Mouse (Mus musculus) brown adipose tissue, adult 24 weeks (tissue): ENCODE data around the gene Phldb1. TPM values are rescaled to one million over a fixed set of nuclear protein-coding genes. Genes with fewer than 3 reads are reported as not detected.

ENCODE experiments used
- H3K27ac ChIP-seq: fragments of 200-500 bp; replicated peaks from 2 replicates; pipeline ENCODE4 v1.5.1; 2012; ENCODE audit warnings: low read depth, mild to moderate bottlenecking, low read length
- H3K4me1 ChIP-seq: fragments of 200-500 bp; 2 replicates; pipeline ENCODE4 v1.6.1; 2012; ENCODE audit warnings: low read length, mixed read lengths; ENCODE audit not compliant: control insufficient read depth, insufficient read depth, insufficient read length
- H3K4me3 ChIP-seq: fragments of 200-500 bp; 2 replicates; pipeline ENCODE4 v1.5.1; 2012; ENCODE audit warnings: low read depth, mild to moderate bottlenecking, low read length, moderate library complexity; ENCODE audit not compliant: insufficient read depth
- polyA plus RNA-seq: library from polyadenylated mRNA; stranded (reverse); fragments of >200 nt; gene quantifications from 2 replicates; pipeline ENCODE4 v1.2.4, GENCODE M21; 2012; ENCODE audit not compliant: missing spikeins, insufficient read depth, insufficient read length

Phldb1 gene
- polyA plus RNA-seq, 1 experiment = 27.6 TPM

DNA sequence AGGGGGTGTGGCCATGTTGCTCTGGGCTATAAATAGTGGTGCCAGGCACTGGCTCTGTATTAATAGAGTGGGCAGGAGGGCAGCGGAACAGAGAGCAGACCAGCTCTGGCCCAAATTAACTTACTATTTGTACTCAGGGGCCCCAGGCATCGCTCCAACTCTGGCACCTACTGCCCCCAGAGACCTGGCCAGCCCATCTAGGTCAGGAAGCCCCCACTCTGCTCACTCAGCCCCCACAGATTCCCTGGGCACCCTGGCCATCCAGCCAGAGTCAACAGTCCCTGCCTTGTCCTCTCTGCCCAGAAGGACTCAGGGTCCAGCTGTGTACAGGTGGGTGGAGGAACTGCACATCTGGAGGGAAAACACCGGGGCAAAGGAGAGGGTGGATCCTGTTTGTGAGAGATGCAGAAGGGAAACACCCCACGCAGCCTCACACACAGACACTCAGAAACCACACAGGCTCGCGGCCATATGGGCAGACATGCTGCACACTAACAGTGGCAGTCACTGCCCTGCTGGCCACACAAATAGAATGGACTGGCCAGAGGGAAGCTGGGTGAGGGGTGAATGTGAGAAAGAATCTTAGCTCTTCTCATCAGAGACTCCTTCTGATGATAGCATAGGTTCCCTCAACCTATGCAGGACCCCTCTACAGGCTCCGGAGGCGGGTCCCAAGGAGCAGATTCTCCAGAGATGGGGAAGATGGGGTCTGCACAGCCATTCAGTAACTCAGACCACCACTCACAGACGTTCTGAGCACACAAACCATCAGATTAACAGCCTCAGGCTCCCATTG is 14.4 kb downstream of the Phldb1 start:
- Histone ChIP-seq H3K4me3 (peak overlapping the region; percentile 55), H3K27ac (peak overlapping the region; percentile 32), H3K4me1 (peaks cover 36% of the 10 kb centered on the region)

DNA sequence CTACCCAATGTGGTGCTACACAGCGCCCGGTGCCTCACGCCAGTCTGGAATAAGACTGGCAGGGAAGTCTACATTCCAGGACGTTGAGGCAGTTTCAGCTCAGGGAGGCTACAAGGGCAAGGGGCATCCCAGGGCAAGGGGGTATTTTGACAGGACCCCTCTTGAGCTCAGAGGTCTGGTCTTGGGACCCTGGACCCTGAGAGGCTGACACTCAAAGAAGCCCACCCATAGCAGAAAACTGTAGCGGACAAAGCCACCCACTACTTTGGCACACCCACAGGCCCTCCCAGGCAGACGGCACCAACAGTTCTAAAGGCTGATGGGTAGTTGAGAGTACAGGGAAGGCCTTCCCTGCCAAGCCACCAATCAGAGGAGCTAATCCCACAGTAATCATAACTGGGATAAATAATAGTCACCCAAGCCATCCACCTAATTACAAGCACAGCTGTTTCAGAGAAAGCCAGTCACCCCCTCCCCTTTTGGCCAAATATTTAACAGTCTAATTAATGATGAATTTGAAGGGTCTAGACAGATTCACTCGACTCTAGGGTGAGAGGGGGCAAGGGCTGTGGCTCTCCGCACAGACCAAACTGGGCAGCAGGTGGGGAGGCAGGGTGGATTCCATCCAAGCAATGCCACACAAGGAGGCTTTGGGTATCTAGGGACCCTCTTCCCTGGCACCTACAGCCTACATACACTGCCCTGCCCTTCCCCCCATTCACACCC is 15.2 kb downstream of the Phldb1 start:
- Histone ChIP-seq H3K4me3 (peak overlapping the region; percentile 55), H3K27ac (peak overlapping the region; percentile 62), H3K4me1 (peaks cover 36% of the 10 kb centered on the region)

DNA sequence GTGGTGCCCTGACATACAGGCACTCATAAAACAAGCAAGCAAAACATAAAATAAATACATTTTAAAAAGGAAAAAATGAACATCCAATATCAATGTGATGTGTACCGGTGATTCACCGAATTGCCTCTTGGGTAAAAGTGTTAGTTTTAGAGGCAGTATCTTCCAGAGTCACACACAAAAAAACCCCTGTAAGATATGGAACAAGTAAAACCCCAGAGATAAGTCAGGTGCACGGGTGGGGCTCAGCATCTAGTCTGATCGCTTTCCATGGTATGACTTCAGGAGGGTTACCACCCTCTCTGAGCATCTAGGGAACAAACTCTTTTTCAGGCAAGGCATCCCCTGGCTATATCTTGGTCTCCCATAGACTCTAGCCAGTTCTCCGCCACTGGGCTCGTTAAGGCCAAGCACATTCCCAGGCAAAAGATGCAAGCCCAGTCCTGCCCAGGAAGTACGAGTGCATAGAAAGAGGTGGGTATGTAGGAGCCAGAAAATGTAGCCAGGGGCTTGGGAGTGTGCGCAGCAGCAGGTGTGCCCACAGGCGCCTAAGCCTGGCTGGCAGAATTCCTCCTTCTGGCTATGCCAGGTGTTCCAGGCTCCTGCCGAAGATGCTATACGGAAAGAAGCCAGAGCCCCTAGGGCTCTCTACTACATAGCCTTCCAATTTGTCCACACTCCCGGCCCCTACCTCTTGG is 15.9 kb downstream of the Phldb1 start:
- peaks cover 34% of the 10 kb centered on the region for H3K4me1 ChIP-seq
- peak overlapping the region; percentile 62; the same call in 1 of the 2 replicates for H3K27ac ChIP-seq
- no peak overlapping the region for H3K4me3 ChIP-seq

DNA sequence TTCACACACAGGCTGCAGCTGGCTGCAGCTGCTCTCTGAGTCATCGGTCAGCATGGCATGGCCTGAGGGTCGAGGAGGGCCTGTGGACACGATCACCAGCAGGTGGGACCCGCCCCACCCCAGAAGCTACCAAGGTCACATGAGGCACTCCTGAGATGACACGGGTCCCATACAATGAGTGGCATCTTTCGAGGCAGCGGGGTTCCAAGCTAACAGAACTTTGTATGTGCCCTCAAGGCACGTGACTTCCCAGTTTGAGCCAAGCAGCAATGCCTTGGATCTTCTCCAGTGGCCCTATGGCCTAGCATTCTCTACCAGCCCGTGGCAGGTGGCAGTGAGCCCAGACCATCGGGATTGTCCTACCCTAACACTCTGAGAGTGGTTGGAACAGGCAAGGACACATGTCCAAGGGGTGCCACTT is 17.2 kb downstream of the Phldb1 start:
- Histone ChIP-seq H3K27ac (no peak overlapping the region; the same call in 1 of the 2 replicates), H3K4me1 (peaks cover 22% of the 10 kb centered on the region), H3K4me3 (no peak overlapping the region)

DNA sequence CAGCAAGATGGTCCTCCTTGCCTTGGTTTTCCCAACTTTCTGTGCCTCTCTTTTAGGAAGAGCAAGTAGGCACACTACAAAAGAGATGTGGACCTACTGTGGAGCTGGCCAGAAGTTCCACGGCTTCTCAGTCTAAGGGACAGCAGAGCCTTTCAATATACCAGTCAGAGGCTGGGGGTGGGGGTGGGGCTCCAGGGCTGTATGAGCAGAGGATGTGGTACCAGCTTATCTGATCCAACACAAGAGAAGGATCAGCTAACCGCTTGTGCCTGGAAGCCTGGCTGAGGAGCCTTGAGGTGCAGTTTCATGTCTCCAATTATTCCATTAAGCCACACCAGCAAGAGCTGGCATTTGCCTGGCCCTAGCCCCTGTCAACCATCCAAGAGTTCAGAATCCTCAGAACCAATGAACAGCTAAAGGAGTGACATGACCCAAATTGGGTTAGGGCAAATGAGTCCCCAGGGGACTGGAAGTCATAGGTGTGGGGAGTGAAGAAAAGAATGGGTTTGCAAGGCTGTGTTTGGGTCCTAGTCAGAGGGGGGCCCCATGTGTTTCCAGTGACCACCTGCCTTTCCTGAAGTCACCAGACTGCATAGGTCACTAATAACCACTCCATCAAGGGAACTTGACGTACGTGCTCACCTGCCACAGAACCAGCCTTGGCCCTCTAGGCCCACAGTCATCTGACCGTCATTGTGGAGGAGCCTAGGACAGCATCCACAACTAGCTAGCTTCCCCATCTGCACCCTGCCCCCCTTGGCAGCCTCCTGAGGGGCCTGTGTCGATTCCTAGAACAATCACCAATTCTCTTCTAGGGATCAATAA is 17.8 kb downstream of the Phldb1 start:
- H3K4me1 ChIP-seq = peaks cover 21% of the 10 kb centered on the region
- no peak overlapping the region for H3K27ac ChIP-seq
- H3K4me3 ChIP-seq = no peak overlapping the region

DNA sequence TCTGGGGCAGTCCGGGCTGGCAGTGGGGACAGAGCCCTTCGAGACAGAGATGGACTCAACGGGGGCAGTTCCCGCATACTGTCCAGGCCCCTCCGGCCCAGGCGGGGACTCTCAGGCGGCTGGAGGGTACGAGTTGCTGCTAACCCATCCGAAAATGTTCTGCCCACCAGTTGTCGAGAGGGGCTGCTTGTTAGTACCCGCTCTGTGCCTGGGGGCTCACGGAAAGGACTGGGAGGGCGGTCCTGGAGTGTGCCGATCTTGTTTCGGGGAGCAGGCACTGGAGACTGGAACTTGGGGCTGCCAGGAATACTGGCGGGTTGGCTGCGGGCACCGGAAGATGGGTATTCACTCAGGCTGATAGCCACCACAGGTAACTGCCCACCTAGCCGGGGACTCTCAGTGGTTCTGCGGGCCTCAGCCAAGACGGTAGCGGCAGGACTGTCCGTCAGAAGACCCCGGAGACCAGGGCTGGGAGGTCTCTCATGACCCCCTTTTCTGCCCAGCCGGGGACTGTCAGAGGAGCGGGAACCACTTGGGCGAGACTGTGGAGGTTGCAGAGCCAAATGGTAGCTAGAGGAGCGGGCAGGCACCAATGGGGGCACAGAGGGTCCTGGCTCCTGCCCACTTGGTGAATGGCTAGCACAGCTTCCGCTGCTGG is 19.2 kb downstream of the Phldb1 start:
- Histone ChIP-seq H3K4me1 (peaks cover 13% of the 10 kb centered on the region), H3K4me3 (no peak overlapping the region), H3K27ac (no peak overlapping the region)

DNA sequence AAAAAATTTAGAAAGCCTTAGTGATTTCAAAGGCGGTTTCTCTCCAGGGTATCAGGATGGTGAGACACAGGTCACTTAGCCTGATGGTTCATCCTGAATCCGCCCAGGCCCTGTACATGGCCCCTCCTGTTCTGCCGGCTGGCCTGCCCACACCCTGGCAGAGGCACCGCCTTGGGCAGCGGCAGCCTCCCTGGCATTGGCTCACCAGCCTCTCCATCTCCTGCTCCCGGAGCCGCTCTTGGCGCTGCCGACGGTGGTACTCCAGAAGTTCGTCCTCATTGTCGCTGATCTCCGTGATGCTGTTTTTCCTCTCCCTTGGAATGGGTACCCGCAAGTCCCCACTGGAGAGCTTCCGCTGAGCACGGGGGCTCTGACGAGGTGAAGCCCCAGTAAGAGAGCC is 19.9 kb downstream of the Phldb1 start:
- H3K4me1 ChIP-seq = peaks cover 10% of the 10 kb centered on the region
- no peak overlapping the region for H3K4me3 ChIP-seq

DNA sequence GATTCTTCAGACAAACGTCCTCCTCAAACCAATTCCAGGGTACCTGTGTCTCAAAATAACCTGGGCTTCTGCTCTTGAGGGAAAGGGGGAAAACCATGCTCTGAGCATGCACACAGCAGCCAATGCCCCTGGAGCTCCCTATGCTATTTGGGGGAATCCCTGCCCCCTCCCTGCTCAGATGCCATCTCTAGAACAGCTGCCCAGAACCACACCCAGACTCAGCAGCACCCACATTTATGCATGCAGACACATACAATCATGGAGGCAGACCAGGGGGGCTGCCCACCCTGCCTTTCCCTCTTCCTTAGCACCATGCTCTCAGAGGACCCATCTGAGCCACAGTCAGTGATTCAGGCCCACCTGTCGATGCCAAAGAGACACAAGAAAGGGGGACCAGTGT is 21.4 kb downstream of the Phldb1 start:
- no peak overlapping the region for H3K4me3 ChIP-seq
- no peak overlapping the region for H3K27ac ChIP-seq
- H3K4me1 ChIP-seq = peaks cover 9% of the 10 kb centered on the region

More for the DNA sequence above, 19.9 kb downstream of the Phldb1 start:
- no peak overlapping the region for H3K27ac ChIP-seq

DNA sequence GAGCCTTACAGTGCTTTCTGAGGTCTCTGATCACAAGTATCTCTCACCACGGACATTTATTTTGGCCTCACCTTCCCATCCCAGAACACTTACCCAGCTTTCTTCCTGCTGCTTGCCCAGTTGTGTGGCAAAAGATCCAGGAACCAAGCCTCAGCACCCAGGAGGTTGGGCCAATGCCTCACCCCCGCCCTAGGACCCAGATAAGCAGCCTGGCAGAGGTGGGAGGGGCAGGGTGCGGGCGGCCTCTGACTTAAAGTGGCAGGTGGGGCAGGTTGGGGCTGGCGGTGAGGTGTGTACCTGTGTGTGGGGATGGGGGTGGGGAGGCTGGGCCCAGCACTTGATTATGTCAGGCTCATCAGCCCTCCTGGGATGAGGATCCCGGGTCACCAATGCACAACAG is 21.9 kb downstream of the Phldb1 start:
- Histone ChIP-seq H3K4me1 (peaks cover 6% of the 10 kb centered on the region), H3K27ac (no peak overlapping the region), H3K4me3 (no peak overlapping the region)

DNA sequence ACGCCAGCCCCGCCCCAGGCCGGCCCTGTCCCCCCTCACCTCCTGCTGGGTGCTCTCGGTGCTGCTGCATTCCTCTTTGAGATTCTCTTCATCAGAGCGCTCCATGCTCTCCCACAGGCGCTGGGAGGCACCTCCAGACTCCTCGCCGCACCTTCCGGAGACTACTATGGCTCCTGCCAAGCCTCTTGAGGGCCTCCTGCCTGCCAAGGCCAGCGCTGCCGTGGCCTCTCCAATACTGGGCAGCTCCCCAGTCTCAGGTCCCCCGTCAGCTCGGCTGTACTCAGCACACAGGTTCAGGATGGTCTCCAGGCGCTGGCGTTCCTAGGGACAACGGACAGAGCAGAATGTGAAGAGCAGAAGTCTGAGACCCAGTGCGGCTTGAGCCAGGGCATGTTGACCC is 23.4 kb downstream of the Phldb1 start:
- H3K27ac ChIP-seq = no peak overlapping the region

DNA sequence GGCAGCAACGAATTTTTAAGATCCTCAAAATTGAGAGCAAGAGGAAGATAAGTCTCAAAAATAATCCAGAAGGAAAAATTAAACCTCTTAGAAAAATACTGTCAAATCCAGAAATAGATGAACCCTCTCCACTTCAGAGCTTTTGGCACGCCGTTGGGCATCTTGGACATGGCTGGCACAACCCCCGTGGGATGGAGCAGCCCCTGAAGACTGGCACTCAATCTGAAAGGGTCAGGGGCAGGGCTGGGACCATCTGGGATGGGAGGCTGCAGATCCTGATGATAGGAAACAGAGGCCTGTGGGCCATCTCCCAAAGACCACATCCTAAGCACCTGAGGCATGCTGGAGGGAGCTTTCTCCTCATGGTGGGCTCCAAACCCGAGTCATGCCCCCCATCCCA is 24.8 kb downstream of the Phldb1 start:
- Histone ChIP-seq H3K4me1 (no peaks in the 10 kb centered on the region), H3K4me3 (no peak overlapping the region), H3K27ac (no peak overlapping the region)

More for the DNA sequence above, 23.4 kb downstream of the Phldb1 start:
- Histone ChIP-seq H3K4me1 (no peaks in the 10 kb centered on the region), H3K4me3 (no peak overlapping the region)

DNA sequence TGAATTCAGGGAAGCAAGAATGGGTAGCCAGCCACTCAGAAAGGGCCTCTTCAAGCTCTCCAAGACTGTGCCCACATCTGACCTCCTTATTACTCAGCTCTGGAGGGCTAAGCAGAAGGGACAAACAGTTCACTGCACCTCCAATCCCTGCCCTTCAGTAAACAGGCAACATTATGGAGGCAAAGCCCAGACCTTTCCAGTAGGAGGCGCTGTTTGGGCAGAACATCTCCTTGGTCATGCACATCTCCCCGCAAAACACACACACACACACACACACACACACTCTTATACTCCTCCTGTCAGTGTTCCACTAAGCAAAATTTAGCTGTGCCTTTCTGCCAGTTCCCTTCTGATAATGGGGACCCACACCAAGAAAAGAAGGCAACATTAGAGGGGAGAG is 25.4 kb downstream of the Phldb1 start:
- H3K27ac ChIP-seq = no peak overlapping the region

DNA sequence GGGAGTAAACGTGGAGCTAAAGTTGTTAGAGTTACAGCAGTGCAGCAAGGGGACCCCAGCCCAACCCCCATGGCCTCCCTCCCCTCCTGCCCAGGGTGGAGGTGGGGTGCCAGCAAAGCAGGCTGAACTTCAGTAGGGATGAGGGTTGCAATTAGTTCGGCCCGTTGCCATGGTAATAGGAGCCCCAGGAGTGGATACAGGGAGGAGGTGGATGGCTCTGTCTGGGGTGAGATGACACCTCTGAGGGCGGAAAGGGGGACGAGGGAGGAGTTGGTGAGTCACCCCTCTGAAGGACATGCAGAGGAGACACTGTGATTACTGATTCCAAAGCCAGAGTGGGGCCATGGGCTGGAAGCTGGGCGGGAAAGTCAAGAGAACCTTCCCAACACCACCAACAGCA is 26.1 kb downstream of the Phldb1 start:
- Histone ChIP-seq H3K4me1 (no peaks in the 10 kb centered on the region), H3K27ac (no peak overlapping the region), H3K4me3 (no peak overlapping the region)

More for the DNA sequence above, 25.4 kb downstream of the Phldb1 start:
- Histone ChIP-seq H3K4me3 (no peak overlapping the region), H3K4me1 (no peaks in the 10 kb centered on the region)

DNA sequence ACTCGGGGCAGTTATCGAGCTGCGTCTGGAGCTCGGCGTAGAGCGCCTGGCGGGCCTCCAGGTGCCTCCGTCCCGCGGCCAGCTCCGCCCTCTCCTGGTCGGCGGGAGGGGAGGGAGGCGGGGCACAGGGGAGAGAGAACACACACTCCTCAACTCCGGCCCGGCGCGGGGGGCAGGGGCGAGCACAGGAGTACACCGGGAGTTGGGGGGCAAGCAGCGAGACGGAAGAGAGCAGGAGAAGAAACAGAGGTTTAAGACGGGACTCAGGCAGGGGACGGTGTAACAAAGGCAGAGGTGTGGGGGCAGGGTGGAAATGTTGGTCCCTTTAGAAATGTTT is 26.6 kb downstream of the Phldb1 start:
- no peak overlapping the region for H3K27ac ChIP-seq
- H3K4me1 ChIP-seq = no peaks in the 10 kb centered on the region
- H3K4me3 ChIP-seq = peak overlapping the region; percentile 32
